Mouse (Mus musculus): ENCODE measurements around the gene Rps17.
A peak's percentile ranks its signal among the peaks of the same experiment; 100 is the strongest.

DNA sequence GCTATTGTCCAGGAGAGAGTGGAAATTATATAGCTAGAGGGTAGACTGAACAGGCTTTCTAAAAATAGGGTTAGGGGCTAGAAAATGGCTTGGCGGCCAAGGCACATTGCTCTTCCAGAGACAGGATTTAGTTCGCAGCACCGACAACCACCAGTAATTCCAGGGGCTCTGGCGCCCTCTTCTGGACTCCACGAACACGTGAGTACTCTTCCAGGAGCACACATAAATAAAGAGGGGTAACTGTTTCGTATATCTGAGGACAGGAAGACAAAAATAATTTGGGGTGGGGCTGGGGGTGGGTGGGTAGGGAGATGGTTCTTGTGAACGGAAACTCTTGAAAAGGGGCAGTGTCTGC is 8.6 kb downstream of the Rps17 start:
- TF ChIP-seq POLR2A (IDR thresholded peaks at IDR 0.05; ENCODE audit: low read depth, low read length): no peak
- TF ChIP-seq CTCF (IDR thresholded peaks at IDR 0.05; ENCODE audit: extremely low read depth, insufficient read depth, insufficient read length, insufficient replicate concordance): peak; percentile 45; the same call in 1 of the 2 replicates

Data from spleen, adult 2 months (tissue).